Mouse (Mus musculus): ENCODE results near the gene Egln1. TPM values are rescaled to one million over a fixed set of nuclear protein-coding genes. Genes with fewer than 3 reads are reported as not detected.
A peak's percentile ranks its signal among the peaks of the same experiment; 100 is the strongest.

Egln1 gene
- polyA plus RNA-seq, 1 experiment from 2014 or later, result 15.0 TPM

GRCm38 (mm10) chr8:124922490-124923089, 26.5 kb downstream of the Egln1 start:
- no peaks in the 10 kb centered on the region for H3K9me3 ChIP-seq
- 82% methylated on average over 11 of the region's 11 CpGs for WGBS
- H3K36me3 ChIP-seq, result peaks cover 8% of the 10 kb centered on the region; the same call in 1 of the 2 replicates
- H3K4me3 ChIP-seq, result no peak overlapping the region
- H3K27me3 ChIP-seq, result no peaks in the 10 kb centered on the region
- H3K9ac ChIP-seq, result no peak overlapping the region
- no peak overlapping the region for H3K4me2 ChIP-seq
- H3K27ac ChIP-seq, result no peak overlapping the region
- ATAC-seq (ENCODE audit: insufficient number of reproducible peaks, insufficient read depth, low FRiP score, low TSS enrichment, low read depth), result no peak
- H3K4me1 ChIP-seq, result peaks cover 16% of the 10 kb centered on the region; the same call in 1 of the 2 replicates

GRCm38 (mm10) chr8:124921369-124922279, 27.5 kb downstream of the Egln1 start:
- no peaks in the 10 kb centered on the region for H3K27me3 ChIP-seq
- no peak overlapping the region for H3K4me3 ChIP-seq
- peaks cover 8% of the 10 kb centered on the region for H3K36me3 ChIP-seq
- no peak overlapping the region for H3K27ac ChIP-seq
- ATAC-seq (ENCODE audit: insufficient number of reproducible peaks, insufficient read depth, low FRiP score, low TSS enrichment, low read depth), result no peak
- H3K9ac ChIP-seq, result no peak overlapping the region
- H3K9me3 ChIP-seq, result no peaks in the 10 kb centered on the region
- peaks cover 16% of the 10 kb centered on the region; the same call in 1 of the 2 replicates for H3K4me1 ChIP-seq
- WGBS, result 84% methylated on average over 18 of the region's 18 CpGs
- no peak overlapping the region for H3K4me2 ChIP-seq

- peaks cover 16% of the 10 kb centered on the region; the same call in 1 of the 2 replicates for H3K4me1 ChIP-seq
- ATAC-seq (ENCODE audit: insufficient number of reproducible peaks, insufficient read depth, low FRiP score, low TSS enrichment, low read depth), result no peak
- H3K36me3 ChIP-seq, result peaks cover 31% of the 10 kb centered on the region
- no peak overlapping the region for H3K4me2 ChIP-seq
- H3K9ac ChIP-seq, result no peak overlapping the region
- no peaks in the 10 kb centered on the region for H3K9me3 ChIP-seq
- H3K27me3 ChIP-seq, result no peaks in the 10 kb centered on the region
- H3K27ac ChIP-seq, result no peak overlapping the region
- no peak overlapping the region for H3K4me3 ChIP-seq
- WGBS, result 78% methylated on average over 18 of the region's 18 CpGs
Measured at GRCm38 (mm10) chr8:124917741-124918484, 31.2 kb downstream of the Egln1 start.

DNA sequence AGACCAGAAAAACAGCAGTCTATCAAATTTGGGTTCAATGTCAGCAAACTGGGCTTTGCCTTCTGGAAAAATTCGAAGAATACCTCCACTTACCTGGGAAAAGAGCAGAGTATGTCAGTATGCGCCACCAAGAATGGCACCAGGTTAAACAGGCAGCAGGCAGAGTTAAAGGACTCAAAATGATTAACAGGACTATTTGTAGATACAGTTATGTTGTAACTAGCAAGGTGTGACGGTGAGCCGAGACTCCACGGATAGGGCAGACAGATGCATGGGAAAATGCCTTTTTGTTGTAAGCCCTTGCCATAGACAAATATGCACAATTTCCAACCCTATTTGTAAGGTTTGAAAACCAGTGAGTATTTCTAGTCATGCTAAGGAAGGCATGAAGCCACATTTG, 35.1 kb downstream of the Egln1 start:
- Histone ChIP-seq H3K4me1 (no peaks in the 10 kb centered on the region), H3K4me2 (no peak overlapping the region), H3K4me3 (no peak overlapping the region), H3K36me3 (peaks cover 67% of the 10 kb centered on the region), H3K27me3 (no peaks in the 10 kb centered on the region), H3K9me3 (no peaks in the 10 kb centered on the region), H3K27ac (no peak overlapping the region), H3K9ac (no peak overlapping the region)
- WGBS, result 97% methylated on average over 5 of the region's 5 CpGs
- no peak for ATAC-seq (ENCODE audit: insufficient number of reproducible peaks, insufficient read depth, low FRiP score, low TSS enrichment, low read depth)

DNA sequence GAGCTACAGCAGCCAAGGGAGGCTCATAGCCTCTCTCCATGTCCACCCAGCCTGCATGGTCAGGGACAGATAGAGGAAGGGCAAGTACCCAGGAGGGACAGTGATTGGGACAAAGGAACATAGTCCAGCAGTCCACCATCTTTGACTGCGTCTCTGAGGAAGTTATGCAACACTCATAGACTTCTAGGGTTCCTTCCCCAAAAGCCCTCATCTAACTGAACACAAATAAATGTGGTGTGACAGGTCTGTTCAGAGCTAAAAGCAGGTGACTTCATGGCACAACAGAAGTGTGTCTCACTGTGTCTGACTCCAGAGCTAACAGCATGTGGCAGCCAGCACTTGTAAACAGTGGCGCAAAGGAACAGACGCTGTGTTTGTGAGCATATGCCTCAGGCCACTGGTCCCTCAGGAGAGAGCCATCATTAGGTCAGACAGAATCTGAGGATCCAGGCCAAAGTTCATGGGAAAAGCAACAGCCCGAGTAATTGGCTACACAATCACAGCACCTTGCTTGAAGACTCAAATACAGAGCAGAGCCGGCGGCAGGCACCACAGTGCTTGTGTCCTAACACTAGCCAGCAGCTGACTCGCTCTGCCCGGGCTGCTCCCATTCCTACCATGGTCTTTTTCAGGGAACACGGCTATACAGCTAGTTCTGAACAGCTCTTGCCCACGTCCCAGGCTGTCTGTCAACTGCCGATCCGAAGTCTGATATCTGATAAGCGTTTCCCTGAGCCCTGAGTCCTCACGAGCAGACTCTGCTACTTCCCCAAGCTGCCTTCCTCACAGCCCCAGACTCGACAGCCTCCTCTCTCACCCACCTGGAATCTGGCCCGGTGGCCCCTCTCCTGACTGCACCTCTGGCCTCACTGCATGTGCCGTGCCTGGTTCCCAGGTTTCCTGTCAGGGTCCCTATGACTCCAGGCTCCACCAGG, 36.9 kb downstream of the Egln1 start:
- no peak for ATAC-seq (ENCODE audit: insufficient number of reproducible peaks, insufficient read depth, low FRiP score, low TSS enrichment, low read depth)
- Histone ChIP-seq H3K36me3 (peaks cover 86% of the 10 kb centered on the region), H3K9ac (no peak overlapping the region), H3K27ac (no peak overlapping the region), H3K4me3 (no peak overlapping the region), H3K27me3 (no peaks in the 10 kb centered on the region), H3K4me2 (no peak overlapping the region), H3K4me1 (no peaks in the 10 kb centered on the region), H3K9me3 (no peaks in the 10 kb centered on the region)
- WGBS, result 66% methylated on average over 17 of the region's 17 CpGs

DNA sequence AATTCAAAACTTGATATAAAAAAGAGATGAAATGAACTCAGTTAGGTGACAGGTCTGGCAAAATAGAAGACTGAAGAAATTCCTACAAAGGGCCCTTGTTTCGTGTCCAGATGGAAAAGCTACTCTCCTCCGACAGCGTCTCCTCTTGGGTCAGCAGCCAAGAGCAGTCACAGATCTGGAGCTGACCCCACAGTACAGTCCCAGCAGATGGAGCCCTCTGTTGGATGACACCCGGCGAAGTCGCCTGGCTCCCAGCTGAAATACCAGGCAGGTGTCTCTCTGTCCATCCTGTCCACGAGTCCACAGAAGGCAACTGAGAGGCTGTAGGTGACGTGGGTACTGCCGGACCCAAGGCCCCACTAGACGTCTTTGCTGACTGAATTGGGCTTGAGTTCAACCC, 38.8 kb downstream of the Egln1 start:
- H3K27ac ChIP-seq, result no peak overlapping the region
- no peak for ATAC-seq (ENCODE audit: insufficient number of reproducible peaks, insufficient read depth, low FRiP score, low TSS enrichment, low read depth)
- no peaks in the 10 kb centered on the region for H3K9me3 ChIP-seq
- no peak overlapping the region for H3K4me2 ChIP-seq
- H3K9ac ChIP-seq, result no peak overlapping the region
- no peaks in the 10 kb centered on the region; the same call in 1 of the 2 replicates for H3K4me1 ChIP-seq
- WGBS, result 81% methylated on average over 10 of the region's 10 CpGs
- H3K36me3 ChIP-seq, result peaks cover 97% of the 10 kb centered on the region
- no peaks in the 10 kb centered on the region for H3K27me3 ChIP-seq
- no peak overlapping the region for H3K4me3 ChIP-seq

GRCm38 (mm10) chr8:124909936-124910335, 39.2 kb downstream of the Egln1 start:
- Histone ChIP-seq H3K4me2 (no peak overlapping the region), H3K36me3 (peaks cover 95% of the 10 kb centered on the region), H3K4me3 (no peak overlapping the region), H3K27ac (no peak overlapping the region), H3K9ac (no peak overlapping the region), H3K4me1 (peaks cover under 1% of the 10 kb centered on the region; the same call in 1 of the 2 replicates), H3K27me3 (no peaks in the 10 kb centered on the region), H3K9me3 (no peaks in the 10 kb centered on the region)
- 90% methylated on average over 16 of the region's 16 CpGs for WGBS
- no peak for ATAC-seq (ENCODE audit: insufficient number of reproducible peaks, insufficient read depth, low FRiP score, low TSS enrichment, low read depth)

GRCm38 (mm10) chr8:124905482-124905881, 43.6 kb downstream of the Egln1 start:
- Histone ChIP-seq H3K9me3 (no peaks in the 10 kb centered on the region), H3K4me2 (no peak overlapping the region), H3K27me3 (no peaks in the 10 kb centered on the region), H3K4me1 (peaks cover 6% of the 10 kb centered on the region; the same call in 1 of the 2 replicates), H3K27ac (no peak overlapping the region), H3K36me3 (peaks cover 87% of the 10 kb centered on the region), H3K4me3 (no peak overlapping the region), H3K9ac (0 out of 2 replicates have a peak overlapping the region, but pooled peaks have one; percentile 12)
- no peak for ATAC-seq (ENCODE audit: insufficient number of reproducible peaks, insufficient read depth, low FRiP score, low TSS enrichment, low read depth)
- WGBS, result 86% methylated on average over 2 of the region's 2 CpGs

GRCm38 (mm10) chr8:124903198-124903597, 45.9 kb downstream of the Egln1 start:
- Histone ChIP-seq H3K4me1 (peaks cover 12% of the 10 kb centered on the region), H3K27ac (no peak overlapping the region), H3K4me3 (no peak overlapping the region), H3K9me3 (no peaks in the 10 kb centered on the region), H3K27me3 (no peaks in the 10 kb centered on the region), H3K4me2 (no peak overlapping the region), H3K9ac (no peak overlapping the region), H3K36me3 (peaks cover 78% of the 10 kb centered on the region)
- ATAC-seq (ENCODE audit: insufficient number of reproducible peaks, insufficient read depth, low FRiP score, low TSS enrichment, low read depth), result no peak
- WGBS, result 97% methylated on average over 15 of the region's 15 CpGs

GRCm38 (mm10) chr8:124898251-124898905, 50.7 kb downstream of the Egln1 start:
- no peaks in the 10 kb centered on the region for H3K9me3 ChIP-seq
- 7% methylated on average over 31 of the region's 31 CpGs for WGBS
- no peak for ATAC-seq (ENCODE audit: insufficient number of reproducible peaks, insufficient read depth, low FRiP score, low TSS enrichment, low read depth)
- peak overlapping the region; percentile 88 for H3K9ac ChIP-seq
- H3K36me3 ChIP-seq, result peaks cover 52% of the 10 kb centered on the region
- H3K4me1 ChIP-seq, result peaks cover 34% of the 10 kb centered on the region
- H3K4me2 ChIP-seq, result peak overlapping the region; percentile 98
- peak overlapping the region; percentile 94 for H3K4me3 ChIP-seq
- H3K27me3 ChIP-seq, result no peaks in the 10 kb centered on the region
- 0 out of 2 replicates have a peak overlapping the region, but pooled peaks have one; percentile 33 for H3K27ac ChIP-seq

Measured in embryonic facial prominence, embryonic 13.5 days (tissue).